Mouse (Mus musculus): Measurements from ENCODE around the gene Sem1. TPM values are rescaled to one million over a fixed set of nuclear protein-coding genes. Genes with fewer than 3 reads are reported as not detected.

The Sem1 gene
- polyA plus RNA-seq, 1 experiment from 2014 or later = 276 TPM

- no peak overlapping the region for H3K9ac ChIP-seq (ENCODE audit: low read depth, low read length)
- H3K4me1 ChIP-seq (ENCODE audit: control insufficient read depth, insufficient read depth, low read length) = peaks cover 11% of the 10 kb centered on the region; the same call in 1 of the 2 replicates
- H3K27ac ChIP-seq (replicated peaks; ENCODE audit: low read depth, low read length) = no peak overlapping the region
- DNase-seq (ENCODE audit: low spot score) = no peak
- no peak for ATAC-seq (ENCODE audit: low read depth)
- H3K4me3 ChIP-seq (ENCODE audit: low read depth, low read length) = no peak overlapping the region
- WGBS = 75% methylated on average over 4 of the region's 4 CpGs
- no peaks in the 10 kb centered on the region for H3K9me3 ChIP-seq (ENCODE audit: control insufficient read depth, low read length)
- no peak overlapping the region for H3K4me2 ChIP-seq (ENCODE audit: low read depth, low read length)
- H3K36me3 ChIP-seq (ENCODE audit: control insufficient read depth, insufficient read depth, low read length) = peaks cover 10% of the 10 kb centered on the region; the same call in 1 of the 2 replicates
- H3K27me3 ChIP-seq (replicated peaks; ENCODE audit: control insufficient read depth, insufficient read depth, low read length) = no peaks in the 10 kb centered on the region
Measured at GRCm38 (mm10) chr6:6575796-6576195, 2.7 kb downstream of the Sem1 start.

- Histone ChIP-seq H3K4me3 (ENCODE audit: low read depth, low read length) (no peak overlapping the region), H3K4me2 (ENCODE audit: low read depth, low read length) (no peak overlapping the region), H3K27me3 (replicated peaks; ENCODE audit: control insufficient read depth, insufficient read depth, low read length) (no peaks in the 10 kb centered on the region), H3K4me1 (ENCODE audit: control insufficient read depth, insufficient read depth, low read length) (0 out of 2 replicates have a peak, but pooled peaks cover under 1% of the 10 kb centered on the region), H3K9me3 (ENCODE audit: control insufficient read depth, low read length) (no peaks in the 10 kb centered on the region), H3K36me3 (ENCODE audit: control insufficient read depth, insufficient read depth, low read length) (no peaks in the 10 kb centered on the region), H3K27ac (replicated peaks; ENCODE audit: low read depth, low read length) (no peak overlapping the region), H3K9ac (ENCODE audit: low read depth, low read length) (no peak overlapping the region)
- no peak for DNase-seq (ENCODE audit: low spot score)
- no peak for ATAC-seq (ENCODE audit: low read depth)
- WGBS = 74% methylated on average over 3 of the region's 3 CpGs
Measured at GRCm38 (mm10) chr6:6568436-6568835, 10.0 kb downstream of the Sem1 start.

- Histone ChIP-seq H3K9ac (ENCODE audit: low read depth, low read length) (no peak overlapping the region), H3K27ac (replicated peaks; ENCODE audit: low read depth, low read length) (no peak overlapping the region), H3K4me3 (ENCODE audit: low read depth, low read length) (no peak overlapping the region), H3K36me3 (ENCODE audit: control insufficient read depth, insufficient read depth, low read length) (0 out of 2 replicates have a peak, but pooled peaks cover 3% of the 10 kb centered on the region), H3K4me2 (ENCODE audit: low read depth, low read length) (no peak overlapping the region), H3K9me3 (ENCODE audit: control insufficient read depth, low read length) (no peaks in the 10 kb centered on the region), H3K4me1 (ENCODE audit: control insufficient read depth, insufficient read depth, low read length) (peaks cover 6% of the 10 kb centered on the region; the same call in 1 of the 2 replicates), H3K27me3 (replicated peaks; ENCODE audit: control insufficient read depth, insufficient read depth, low read length) (no peaks in the 10 kb centered on the region)
- 79% methylated on average over 5 of the region's 5 CpGs for WGBS
- ATAC-seq (ENCODE audit: low read depth) (no peak), DNase-seq (ENCODE audit: low spot score) (no peak)
Measured at GRCm38 (mm10) chr6:6563691-6564090, 14.8 kb downstream of the Sem1 start.

GRCm38 (mm10) chr6:6562716-6563115 lies 15.7 kb downstream of the Sem1 start:
- Histone ChIP-seq H3K27ac (replicated peaks; ENCODE audit: low read depth, low read length) (no peak overlapping the region), H3K4me1 (ENCODE audit: control insufficient read depth, insufficient read depth, low read length) (peaks cover 6% of the 10 kb centered on the region; the same call in 1 of the 2 replicates), H3K9me3 (ENCODE audit: control insufficient read depth, low read length) (no peaks in the 10 kb centered on the region), H3K4me2 (ENCODE audit: low read depth, low read length) (no peak overlapping the region), H3K4me3 (ENCODE audit: low read depth, low read length) (no peak overlapping the region), H3K9ac (ENCODE audit: low read depth, low read length) (no peak overlapping the region), H3K36me3 (ENCODE audit: control insufficient read depth, insufficient read depth, low read length) (peaks cover 7% of the 10 kb centered on the region), H3K27me3 (replicated peaks; ENCODE audit: control insufficient read depth, insufficient read depth, low read length) (no peaks in the 10 kb centered on the region)
- DNase-seq (ENCODE audit: low spot score) (no peak), ATAC-seq (ENCODE audit: low read depth) (no peak)
- 61% methylated on average over 5 of the region's 5 CpGs for WGBS

GRCm38 (mm10) chr6:6557647-6558046 lies 20.8 kb downstream of the Sem1 start:
- Histone ChIP-seq H3K27ac (replicated peaks; ENCODE audit: low read depth, low read length) (no peak overlapping the region), H3K9me3 (ENCODE audit: control insufficient read depth, low read length) (no peaks in the 10 kb centered on the region), H3K4me1 (ENCODE audit: control insufficient read depth, insufficient read depth, low read length) (no peaks in the 10 kb centered on the region), H3K27me3 (replicated peaks; ENCODE audit: control insufficient read depth, insufficient read depth, low read length) (no peaks in the 10 kb centered on the region), H3K36me3 (ENCODE audit: control insufficient read depth, insufficient read depth, low read length) (peaks cover 32% of the 10 kb centered on the region), H3K4me2 (ENCODE audit: low read depth, low read length) (no peak overlapping the region), H3K4me3 (ENCODE audit: low read depth, low read length) (no peak overlapping the region), H3K9ac (ENCODE audit: low read depth, low read length) (no peak overlapping the region)
- ATAC-seq (ENCODE audit: low read depth) (no peak), DNase-seq (ENCODE audit: low spot score) (no peak)
- 95% methylated on average over 1 of the region's 1 CpGs for WGBS

- Histone ChIP-seq H3K4me2 (ENCODE audit: low read depth, low read length) (no peak overlapping the region), H3K4me3 (ENCODE audit: low read depth, low read length) (no peak overlapping the region), H3K4me1 (ENCODE audit: control insufficient read depth, insufficient read depth, low read length) (0 out of 2 replicates have a peak, but pooled peaks cover 4% of the 10 kb centered on the region), H3K9ac (ENCODE audit: low read depth, low read length) (no peak overlapping the region), H3K27ac (replicated peaks; ENCODE audit: low read depth, low read length) (no peak overlapping the region), H3K9me3 (ENCODE audit: control insufficient read depth, low read length) (no peaks in the 10 kb centered on the region), H3K27me3 (replicated peaks; ENCODE audit: control insufficient read depth, insufficient read depth, low read length) (no peaks in the 10 kb centered on the region), H3K36me3 (ENCODE audit: control insufficient read depth, insufficient read depth, low read length) (peaks cover 21% of the 10 kb centered on the region)
- DNase-seq (ENCODE audit: low spot score) (no peak), ATAC-seq (ENCODE audit: low read depth) (no peak)
- WGBS = 83% methylated on average over 6 of the region's 6 CpGs
Measured at GRCm38 (mm10) chr6:6552006-6552405, 26.5 kb downstream of the Sem1 start.

GRCm38 (mm10) chr6:6547997-6548396 lies 30.5 kb downstream of the Sem1 start:
- no peaks in the 10 kb centered on the region for H3K27me3 ChIP-seq (replicated peaks; ENCODE audit: control insufficient read depth, insufficient read depth, low read length)
- 47% methylated on average over 5 of the region's 5 CpGs for WGBS
- DNase-seq (ENCODE audit: low spot score) (peak; percentile 34), ATAC-seq (ENCODE audit: low read depth) (no peak; the same call in 1 of the 2 replicates)
- no peak overlapping the region for H3K27ac ChIP-seq (replicated peaks; ENCODE audit: low read depth, low read length)
- H3K9me3 ChIP-seq (ENCODE audit: control insufficient read depth, low read length) = no peaks in the 10 kb centered on the region
- H3K36me3 ChIP-seq (ENCODE audit: control insufficient read depth, insufficient read depth, low read length) = no peaks in the 10 kb centered on the region
- 0 out of 2 replicates have a peak, but pooled peaks cover 4% of the 10 kb centered on the region for H3K4me1 ChIP-seq (ENCODE audit: control insufficient read depth, insufficient read depth, low read length)
- no peak overlapping the region for H3K4me2 ChIP-seq (ENCODE audit: low read depth, low read length)
- H3K4me3 ChIP-seq (ENCODE audit: low read depth, low read length) = no peak overlapping the region
- no peak overlapping the region for H3K9ac ChIP-seq (ENCODE audit: low read depth, low read length)

GRCm38 (mm10) chr6:6544255-6544645 lies 34.2 kb downstream of the Sem1 start:
- Histone ChIP-seq H3K9ac (ENCODE audit: low read depth, low read length) (no peak overlapping the region), H3K36me3 (ENCODE audit: control insufficient read depth, insufficient read depth, low read length) (no peaks in the 10 kb centered on the region), H3K4me1 (ENCODE audit: control insufficient read depth, insufficient read depth, low read length) (0 out of 2 replicates have a peak, but pooled peaks cover 4% of the 10 kb centered on the region), H3K4me2 (ENCODE audit: low read depth, low read length) (no peak overlapping the region), H3K27me3 (replicated peaks; ENCODE audit: control insufficient read depth, insufficient read depth, low read length) (no peaks in the 10 kb centered on the region), H3K9me3 (ENCODE audit: control insufficient read depth, low read length) (no peaks in the 10 kb centered on the region), H3K27ac (replicated peaks; ENCODE audit: low read depth, low read length) (no peak overlapping the region), H3K4me3 (ENCODE audit: low read depth, low read length) (no peak overlapping the region)
- peak; percentile 63 for DNase-seq (ENCODE audit: low spot score)
- 70% methylated on average over 4 of the region's 4 CpGs for WGBS
- no peak for ATAC-seq (ENCODE audit: low read depth)

GRCm38 (mm10) chr6:6543606-6544254 lies 34.7 kb downstream of the Sem1 start:
- peak; percentile 71 for DNase-seq (ENCODE audit: low spot score)
- WGBS = 79% methylated on average over 9 of the region's 9 CpGs
- no peak; the same call in 1 of the 2 replicates for ATAC-seq (ENCODE audit: low read depth)

More at GRCm38 (mm10) chr6:6543606-6544254, 34.7 kb downstream of the Sem1 start:
- no peaks in the 10 kb centered on the region for H3K36me3 ChIP-seq (ENCODE audit: control insufficient read depth, insufficient read depth, low read length)
- no peak overlapping the region for H3K4me3 ChIP-seq (ENCODE audit: low read depth, low read length)
- H3K9ac ChIP-seq (ENCODE audit: low read depth, low read length) = no peak overlapping the region
- no peak overlapping the region for H3K4me2 ChIP-seq (ENCODE audit: low read depth, low read length)
- no peak overlapping the region for H3K27ac ChIP-seq (replicated peaks; ENCODE audit: low read depth, low read length)
- H3K9me3 ChIP-seq (ENCODE audit: control insufficient read depth, low read length) = no peaks in the 10 kb centered on the region
- H3K4me1 ChIP-seq (ENCODE audit: control insufficient read depth, insufficient read depth, low read length) = 0 out of 2 replicates have a peak, but pooled peaks cover 4% of the 10 kb centered on the region
- no peaks in the 10 kb centered on the region for H3K27me3 ChIP-seq (replicated peaks; ENCODE audit: control insufficient read depth, insufficient read depth, low read length)

All from embryonic facial prominence, embryonic 14.5 days (tissue).